Mouse (Mus musculus) small intestine, adult 2 months (tissue): ENCODE data around the gene Grm4. TPM values are rescaled to one million over a fixed set of nuclear protein-coding genes. Genes with fewer than 3 reads are reported as not detected.

ENCODE experiments used
- H3K27ac ChIP-seq: fragments of 200-500 bp; 2 replicates; pipeline ENCODE4 v1.5.1; 2012; ENCODE audit warnings: low read depth, low read length, control low read depth, inconsistent platforms; ENCODE audit not compliant: insufficient read depth
- H3K27me3 ChIP-seq: fragments of 200-500 bp; 2 replicates; pipeline ENCODE4 v1.6.1; 2012; ENCODE audit warnings: mild to moderate bottlenecking, moderate library complexity, low read length, inconsistent platforms; ENCODE audit not compliant: control insufficient read depth, insufficient read depth
- H3K36me3 ChIP-seq: fragments of 200-500 bp; 2 replicates; pipeline ENCODE4 v1.6.1; 2012; ENCODE audit warnings: mild to moderate bottlenecking, low read length, control low read depth, inconsistent platforms; ENCODE audit not compliant: control insufficient read depth, insufficient read depth
- H3K4me1 ChIP-seq: fragments of 200-500 bp; 2 replicates; pipeline ENCODE4 v1.6.1; 2012; ENCODE audit warnings: low read length, inconsistent platforms, mixed read lengths; ENCODE audit not compliant: control insufficient read depth, insufficient read depth, insufficient read length
- H3K4me3 ChIP-seq: fragments of 200-500 bp; 2 replicates; pipeline ENCODE4 v1.5.1; 2012; ENCODE audit warnings: low read depth, mild to moderate bottlenecking, control low read depth, inconsistent platforms, low read length, moderate library complexity
- CTCF ChIP-seq: fragments of 200-500 bp; IDR thresholded peaks from 2 replicates; pipeline ENCODE4 v1.5.1; 2012; ENCODE audit warnings: low read depth, mild to moderate bottlenecking, control low read depth, inconsistent platforms, low read length, moderate library complexity, mixed read lengths; ENCODE audit not compliant: insufficient replicate concordance, insufficient read length; ENCODE audit errors: extremely low read depth
- POLR2A ChIP-seq: fragments of 200-500 bp; IDR thresholded peaks from 2 replicates; pipeline ENCODE4 v1.6.1; 2012; ENCODE audit warnings: low read depth, mild to moderate bottlenecking, control low read depth, inconsistent platforms, low read length, moderate library complexity
- WGBS: fragments of 180-500 bp; shearing (Covaris S2); methylation state at CpG from one replicate; pipeline ENCODE4 v1.1.7; 2018; 5-methylcytosine and 5-hydroxymethylcytosine counted together
- polyA plus RNA-seq: library from polyadenylated mRNA; depleted of rRNA; stranded (reverse); fragments of >200 nt; gene quantifications from 2 replicates; pipeline ENCODE4 v1.2.3, GENCODE M21; 2012; rRNA removed

Gene Grm4
- polyA plus RNA-seq, 1 experiment: 4.1 TPM

DNA sequence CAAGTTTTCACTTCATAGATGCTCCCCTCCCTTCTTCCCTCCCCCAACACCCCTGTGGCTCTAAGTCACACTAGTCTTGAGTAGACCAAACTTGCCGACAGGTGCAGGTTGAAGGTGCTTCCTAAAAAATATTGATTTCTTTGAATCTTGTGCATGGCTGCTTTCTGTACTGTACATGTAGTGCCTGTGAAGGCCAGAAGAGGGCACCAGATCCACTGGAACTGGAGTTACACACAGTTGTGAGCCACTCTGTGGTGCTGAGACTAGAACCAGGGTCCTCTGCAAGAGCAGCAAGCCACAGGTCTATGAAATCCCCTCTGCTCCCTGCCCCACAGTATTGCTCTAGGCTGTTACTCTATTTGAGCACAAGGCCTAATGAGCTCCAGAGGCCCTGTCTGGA lies 144.1 kb downstream of the Grm4 start:
- WGBS: 95% methylated on average over 1 of the region's 1 CpGs
- no peak overlapping the region for H3K4me3 ChIP-seq
- no peaks in the 10 kb centered on the region for H3K4me1 ChIP-seq
- H3K36me3 ChIP-seq: no peaks in the 10 kb centered on the region
- no peaks in the 10 kb centered on the region for H3K27me3 ChIP-seq
- TF ChIP-seq POLR2A (no peak), CTCF (peak; percentile 27; the same call in 1 of the 2 replicates)
- H3K27ac ChIP-seq: no peak overlapping the region

GRCm38 (mm10) chr17:27375551-27375950 lies 145.7 kb downstream of the Grm4 start:
- no peak for TF ChIP-seq CTCF
- no peak for TF ChIP-seq POLR2A
- H3K27ac ChIP-seq: no peak overlapping the region
- 71% methylated on average over 5 of the region's 5 CpGs for WGBS
- H3K36me3 ChIP-seq: no peaks in the 10 kb centered on the region
- no peaks in the 10 kb centered on the region for H3K4me1 ChIP-seq
- no peak overlapping the region for H3K4me3 ChIP-seq
- H3K27me3 ChIP-seq: no peaks in the 10 kb centered on the region

Other genes starting within 250 kb of the Grm4 start
- gene Hmga1, start 35.1 kb upstream of the Grm4 start, polyA plus RNA-seq: 63.0 and 91.0 TPM in 2 replicates
- gene AI413582, start 44.4 kb upstream of the Grm4 start, polyA plus RNA-seq: 21.6 and 34.7 TPM in 2 replicates
- 26.8 and 58.9 TPM in 2 replicates for gene Nudt3, start 102.1 kb upstream of the Grm4 start, polyA plus RNA-seq
- gene RPS10-NUDT3, start 113.8 kb upstream of the Grm4 start, polyA plus RNA-seq: not detected in 2 replicates
- gene Rps10, start 115.3 kb upstream of the Grm4 start, polyA plus RNA-seq: 1,015 and 1,308 TPM in 2 replicates
- gene Pacsin1, start 134.1 kb upstream of the Grm4 start, polyA plus RNA-seq: 1.2 and 2.2 TPM in 2 replicates
- 43.8 and 57.5 TPM in 2 replicates for gene Spdef, start 207.6 kb upstream of the Grm4 start, polyA plus RNA-seq